Mouse (Mus musculus): ENCODE data around the gene Mpst. TPM values are rescaled to one million over a fixed set of nuclear protein-coding genes. Genes with fewer than 3 reads are reported as not detected.
A peak's percentile ranks its signal among the peaks of the same experiment; 100 is the strongest.

Mpst gene
- polyA plus RNA-seq, 1 experiment from 2014 or later = 2.8 TPM

- H3K4me1 ChIP-seq (replicated peaks) = peaks cover 49% of the 10 kb centered on the region
- under 1% methylated on average over 34 of the region's 34 CpGs for WGBS
- H3K27me3 ChIP-seq = peaks cover 29% of the 10 kb centered on the region
- H3K4me3 ChIP-seq (replicated peaks) = peak within 1 kb of the TSS; percentile 63
- ATAC-seq = peak; percentile 58
- H3K9me3 ChIP-seq = no peaks in the 10 kb centered on the region
- peak within 1 kb of the TSS; percentile 85 for H3K4me2 ChIP-seq (replicated peaks)
- H3K9ac ChIP-seq (replicated peaks) = peak within 1 kb of the TSS; percentile 74
- peak within 1 kb of the TSS; percentile 88 for H3K27ac ChIP-seq
- H3K36me3 ChIP-seq = no peaks in the 10 kb centered on the region
Observed at GRCm38 (mm10) chr15:78405517-78406211, 552 bp upstream of the Mpst start, which contains the start of gene Tst. Gene Tst, minus strand, starts transcription at chr15:78405907.

DNA sequence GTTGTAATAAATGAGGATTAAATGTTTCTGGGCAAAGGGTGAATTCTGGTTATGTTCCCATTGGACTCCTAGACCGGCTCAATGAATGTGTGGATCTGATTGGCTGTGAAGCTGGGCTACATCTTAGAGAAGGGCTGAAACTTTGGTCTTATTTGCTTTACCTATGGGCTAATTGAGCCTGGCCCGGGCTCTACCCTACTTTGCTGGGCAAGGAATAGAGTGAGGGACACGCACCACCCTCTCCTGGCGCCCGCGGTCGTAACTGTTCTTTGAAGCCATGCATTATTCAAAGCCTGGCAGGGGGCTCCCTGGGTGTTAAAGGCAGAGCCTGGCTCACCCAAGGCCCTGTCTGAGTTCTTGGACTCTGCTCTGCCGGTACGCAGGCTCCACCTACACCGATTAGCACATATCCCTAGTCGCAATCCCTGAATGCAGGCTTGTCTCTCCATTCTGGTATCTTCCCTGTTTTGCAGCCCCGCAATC, 3.4 kb downstream of the Mpst start:
- 0 out of 2 replicates have a peak, but pooled peaks cover 3% of the 10 kb centered on the region for H3K36me3 ChIP-seq
- H3K4me1 ChIP-seq (replicated peaks) = peaks cover 31% of the 10 kb centered on the region
- H3K27ac ChIP-seq = no peak overlapping the region
- H3K4me2 ChIP-seq (replicated peaks) = peak overlapping the region; percentile 52
- H3K27me3 ChIP-seq = peaks cover 44% of the 10 kb centered on the region
- peak overlapping the region; percentile 29 for H3K4me3 ChIP-seq (replicated peaks)
- WGBS = 7% methylated on average over 12 of the region's 12 CpGs
- H3K9me3 ChIP-seq = no peaks in the 10 kb centered on the region
- H3K9ac ChIP-seq (replicated peaks) = peak overlapping the region; percentile 34; the same call in 1 of the 2 replicates
- ATAC-seq = no peak

GRCm38 (mm10) chr15:78413083-78413718, 7.0 kb downstream of the Mpst start:
- WGBS = 94% methylated on average over 14 of the region's 14 CpGs
- peaks cover 17% of the 10 kb centered on the region for H3K4me1 ChIP-seq (replicated peaks)
- no peak overlapping the region for H3K4me2 ChIP-seq (replicated peaks)
- ATAC-seq = no peak
- peaks cover 39% of the 10 kb centered on the region for H3K27me3 ChIP-seq
- H3K9me3 ChIP-seq = no peaks in the 10 kb centered on the region
- no peak overlapping the region for H3K27ac ChIP-seq
- H3K36me3 ChIP-seq = 0 out of 2 replicates have a peak, but pooled peaks cover 3% of the 10 kb centered on the region
- H3K4me3 ChIP-seq (replicated peaks) = no peak overlapping the region
- no peak overlapping the region for H3K9ac ChIP-seq (replicated peaks)

DNA sequence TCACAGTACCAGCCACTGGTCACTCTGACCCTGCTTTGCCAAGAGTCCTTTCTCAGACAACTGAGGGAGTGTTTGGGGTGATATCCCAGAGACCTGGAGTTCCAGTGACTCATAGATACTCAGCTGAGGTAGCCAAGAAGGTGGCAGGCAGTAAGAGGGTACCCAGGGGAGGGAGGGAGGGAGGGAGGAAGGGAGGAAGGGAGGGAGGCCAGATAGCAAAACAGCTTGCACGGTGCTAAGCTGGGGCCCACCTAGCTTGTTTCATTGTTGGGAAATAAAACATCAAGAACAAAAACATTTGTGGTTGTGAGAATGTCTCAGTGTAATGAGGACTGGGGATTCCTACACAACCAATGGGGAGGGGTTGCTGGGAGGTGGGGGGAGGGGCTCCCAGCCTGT, 7.5 kb downstream of the Mpst start:
- Histone ChIP-seq H3K27me3 (peaks cover 34% of the 10 kb centered on the region), H3K4me1 (replicated peaks) (peaks cover 17% of the 10 kb centered on the region), H3K4me2 (replicated peaks) (no peak overlapping the region), H3K36me3 (0 out of 2 replicates have a peak, but pooled peaks cover 3% of the 10 kb centered on the region), H3K9me3 (no peaks in the 10 kb centered on the region), H3K9ac (replicated peaks) (no peak overlapping the region), H3K27ac (no peak overlapping the region), H3K4me3 (replicated peaks) (no peak overlapping the region)
- ATAC-seq = no peak
- WGBS = 55% methylated on average over 1 of the region's 1 CpGs

DNA sequence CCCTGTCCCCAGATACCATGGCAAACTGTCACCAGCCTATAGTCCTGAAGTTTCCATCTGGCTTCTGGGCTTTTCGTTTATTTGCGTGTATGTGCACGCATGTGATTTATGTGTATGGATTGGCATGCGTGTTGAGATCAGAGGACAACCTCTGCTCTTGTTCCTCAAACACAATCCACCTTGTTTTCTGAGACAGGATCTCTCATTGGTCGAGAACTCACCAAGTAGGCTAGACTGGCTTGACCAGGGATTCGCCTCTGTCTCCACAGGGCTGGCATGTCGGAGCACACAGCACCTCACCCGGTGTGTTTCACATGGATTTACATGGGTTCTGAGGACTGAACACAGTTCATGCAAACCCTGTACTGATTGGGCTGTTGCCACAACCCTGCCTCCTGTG, 7.9 kb downstream of the Mpst start:
- peaks cover 30% of the 10 kb centered on the region for H3K27me3 ChIP-seq
- H3K36me3 ChIP-seq = 0 out of 2 replicates have a peak, but pooled peaks cover 3% of the 10 kb centered on the region
- 96% methylated on average over 8 of the region's 8 CpGs for WGBS
- ATAC-seq = no peak
- no peak overlapping the region for H3K9ac ChIP-seq (replicated peaks)
- peaks cover 17% of the 10 kb centered on the region for H3K4me1 ChIP-seq (replicated peaks)
- H3K9me3 ChIP-seq = no peaks in the 10 kb centered on the region
- H3K4me2 ChIP-seq (replicated peaks) = no peak overlapping the region
- H3K27ac ChIP-seq = no peak overlapping the region
- H3K4me3 ChIP-seq (replicated peaks) = no peak overlapping the region

DNA sequence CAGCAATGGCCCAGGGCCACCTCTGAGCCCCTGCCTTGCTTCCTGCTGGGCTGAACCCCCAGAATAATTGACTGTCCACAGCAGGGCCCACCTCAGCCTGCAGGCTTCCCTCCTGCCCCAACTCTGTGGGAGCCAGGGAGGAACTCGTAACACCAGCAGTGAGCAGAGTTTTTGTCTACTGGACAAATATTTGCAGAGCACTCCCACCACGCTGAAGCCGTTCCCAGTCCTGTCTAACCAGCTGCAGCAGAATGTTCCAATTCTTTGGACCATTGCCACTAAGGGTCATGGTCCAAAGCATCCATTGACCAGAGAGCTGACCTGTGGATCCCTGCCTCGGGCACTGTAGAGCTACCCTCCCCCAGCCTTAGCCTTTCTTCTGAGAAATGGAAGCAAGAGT, 10.7 kb downstream of the Mpst start:
- Histone ChIP-seq H3K27me3 (peaks cover 6% of the 10 kb centered on the region; the same call in 1 of the 2 replicates), H3K9ac (replicated peaks) (no peak overlapping the region), H3K27ac (no peak overlapping the region), H3K4me2 (replicated peaks) (no peak overlapping the region), H3K4me1 (replicated peaks) (peaks cover 5% of the 10 kb centered on the region; the same call in 1 of the 2 replicates), H3K36me3 (0 out of 2 replicates have a peak, but pooled peaks cover 3% of the 10 kb centered on the region), H3K4me3 (replicated peaks) (no peak overlapping the region), H3K9me3 (no peaks in the 10 kb centered on the region)
- WGBS = 13% methylated on average over 4 of the region's 4 CpGs
- no peak for ATAC-seq

GRCm38 (mm10) chr15:78420395-78420794, 14.2 kb downstream of the Mpst start:
- no peak overlapping the region for H3K4me2 ChIP-seq (replicated peaks)
- no peaks in the 10 kb centered on the region for H3K9me3 ChIP-seq
- no peak overlapping the region for H3K4me3 ChIP-seq (replicated peaks)
- peaks cover 10% of the 10 kb centered on the region; the same call in 1 of the 2 replicates for H3K4me1 ChIP-seq (replicated peaks)
- no peaks in the 10 kb centered on the region for H3K36me3 ChIP-seq
- 89% methylated on average over 13 of the region's 13 CpGs for WGBS
- no peak overlapping the region for H3K27ac ChIP-seq
- peaks cover 20% of the 10 kb centered on the region for H3K27me3 ChIP-seq
- H3K9ac ChIP-seq (replicated peaks) = no peak overlapping the region
- no peak for ATAC-seq

GRCm38 (mm10) chr15:78422046-78422956, 16.1 kb downstream of the Mpst start:
- Histone ChIP-seq H3K36me3 (no peaks in the 10 kb centered on the region), H3K4me2 (replicated peaks) (0 out of 2 replicates have a peak overlapping the region, but pooled peaks have one; percentile 15), H3K9ac (replicated peaks) (no peak overlapping the region), H3K4me1 (replicated peaks) (peaks cover 5% of the 10 kb centered on the region; the same call in 1 of the 2 replicates), H3K27me3 (peaks cover 23% of the 10 kb centered on the region), H3K9me3 (no peaks in the 10 kb centered on the region), H3K27ac (no peak overlapping the region), H3K4me3 (replicated peaks) (no peak overlapping the region)
- WGBS = 16% methylated on average over 16 of the region's 16 CpGs
- peak; percentile 79; the same call in 1 of the 2 replicates for ATAC-seq

DNA sequence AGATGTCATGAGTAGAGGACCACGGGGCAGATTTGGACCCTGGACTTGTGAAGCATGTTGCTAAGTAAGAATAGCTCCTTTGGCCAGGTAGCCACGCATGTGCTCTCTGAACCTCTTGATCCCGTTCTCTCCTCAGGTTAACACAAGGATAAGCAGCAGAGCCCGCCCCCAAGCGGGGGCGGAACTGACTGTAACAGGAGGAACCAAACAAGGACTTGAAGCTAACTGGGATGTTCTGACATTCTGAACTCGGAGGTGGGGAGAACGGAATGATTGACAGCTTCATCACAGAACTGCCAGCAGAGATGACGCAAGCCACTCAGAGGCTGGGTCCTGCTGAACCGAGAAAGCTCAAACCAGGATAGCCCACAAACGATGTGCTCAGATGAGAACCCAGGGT, 18.3 kb downstream of the Mpst start:
- H3K27me3 ChIP-seq = peaks cover 23% of the 10 kb centered on the region
- H3K4me2 ChIP-seq (replicated peaks) = no peak overlapping the region
- peaks cover 16% of the 10 kb centered on the region for H3K4me1 ChIP-seq (replicated peaks)
- WGBS = 25% methylated on average over 11 of the region's 11 CpGs
- no peak overlapping the region for H3K4me3 ChIP-seq (replicated peaks)
- no peaks in the 10 kb centered on the region for H3K36me3 ChIP-seq
- no peaks in the 10 kb centered on the region for H3K9me3 ChIP-seq
- no peak overlapping the region for H3K27ac ChIP-seq
- ATAC-seq = no peak
- no peak overlapping the region for H3K9ac ChIP-seq (replicated peaks)

GRCm38 (mm10) chr15:78425230-78425629, 19.0 kb downstream of the Mpst start:
- WGBS = 68% methylated on average over 4 of the region's 4 CpGs

DNA sequence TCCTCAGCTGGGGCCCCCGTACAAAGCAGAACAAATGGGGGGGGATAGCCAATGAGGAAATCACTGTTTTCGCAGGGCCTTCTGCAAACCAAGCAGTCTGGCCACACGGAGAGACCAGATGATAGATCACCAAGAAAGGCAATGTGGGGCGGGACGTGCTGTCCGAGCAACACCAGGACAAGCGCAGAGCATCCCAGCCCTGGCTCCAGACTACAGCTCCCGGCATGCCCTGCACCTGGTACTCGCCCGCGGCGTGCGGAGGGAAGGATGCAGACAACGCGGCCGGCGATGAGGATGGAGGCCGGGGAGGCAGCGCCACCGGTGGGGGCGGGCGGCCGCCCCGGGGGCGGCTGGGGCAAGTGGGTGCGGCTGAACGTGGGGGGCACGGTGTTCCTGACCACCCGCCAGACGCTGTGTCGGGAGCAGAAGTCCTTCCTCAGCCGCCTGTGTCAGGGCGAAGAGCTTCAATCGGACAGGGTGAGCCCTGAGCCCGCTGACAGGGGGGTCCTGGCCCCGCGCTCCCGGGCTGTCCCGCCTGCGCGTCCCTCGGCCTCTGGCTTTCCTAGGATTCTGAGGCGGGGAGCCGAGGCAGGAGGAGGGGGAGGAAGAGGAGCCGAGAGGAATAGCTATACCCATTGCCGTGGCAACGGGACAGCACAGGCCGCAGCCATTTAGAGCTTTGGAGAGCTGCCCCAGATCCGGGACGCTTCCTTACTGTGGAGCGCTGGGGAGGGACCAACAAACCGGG, 22.3 kb downstream of the Mpst start, which contains the start of gene Kctd17:
Gene Kctd17 (plus strand): TSS at position 174 of the 748 bp plus-strand sequence.
- Histone ChIP-seq H3K9me3 (no peaks in the 10 kb centered on the region), H3K27me3 (peaks cover 16% of the 10 kb centered on the region), H3K4me1 (replicated peaks) (peaks cover 25% of the 10 kb centered on the region), H3K9ac (replicated peaks) (peak within 1 kb of the TSS; percentile 93), H3K4me3 (replicated peaks) (peak within 1 kb of the TSS; percentile 93), H3K36me3 (peaks cover 21% of the 10 kb centered on the region), H3K27ac (peak within 1 kb of the TSS; percentile 72), H3K4me2 (replicated peaks) (peak within 1 kb of the TSS; percentile 89)
- 2% methylated on average over 52 of the region's 52 CpGs for WGBS
- peak; percentile 94 for ATAC-seq

More at GRCm38 (mm10) chr15:78425230-78425629, 19.0 kb downstream of the Mpst start:
- Histone ChIP-seq H3K9me3 (no peaks in the 10 kb centered on the region), H3K4me3 (replicated peaks) (no peak overlapping the region), H3K4me1 (replicated peaks) (peaks cover 23% of the 10 kb centered on the region), H3K9ac (replicated peaks) (no peak overlapping the region), H3K27me3 (peaks cover 23% of the 10 kb centered on the region), H3K36me3 (no peaks in the 10 kb centered on the region), H3K4me2 (replicated peaks) (no peak overlapping the region), H3K27ac (no peak overlapping the region)
- ATAC-seq = no peak

Measured in midbrain, embryonic 13.5 days (tissue).